26 mouse cellular contexts compared by ENCODE assay signal in genomic region chr19:45162181-45162580, GRCm38 (mm10). TPM values are rescaled to one million over a fixed set of nuclear protein-coding genes. Genes with fewer than 3 reads are reported as not detected.
DNase-seq lines count a peak whose midpoint lies in the region; ATAC-seq and TF ChIP-seq lines count a peak whose summit lies in the region.
"Had no signal": no experiment of that assay in that cellular context is flagged by ENCODE, and none has a peak within 500 bp of the region (broad histone marks: within the 10 kb centered on the region; RNA-seq: fewer than 3 reads in every experiment).

No protein-coding gene starts in this region.

- no peak for ATAC-seq in midbrain, embryonic 11.5 days (ENCODE audit: low FRiP score)
- no peak for ATAC-seq in midbrain, embryonic 14.5 days (ENCODE audit: low FRiP score, low TSS enrichment)
- ATAC-seq: activated CD4-positive, CD25-positive, alpha-beta regulatory T cell, adult 4 months; forebrain, embryonic 13.5 days; forebrain, embryonic 15.5 days; forebrain, postnatal 0 days; Patski had no signal

- TF ChIP-seq POLR2A in myocyte (IDR thresholded peaks at IDR 0.05; ENCODE audit: insufficient read length, low read depth), result no peak

- H3K27ac ChIP-seq in midbrain, embryonic 11.5 days (ENCODE audit: low read depth, low read length), result no peak overlapping the region
- H3K27ac ChIP-seq in midbrain, embryonic 14.5 days (replicated peaks; ENCODE audit: low read depth, low read length), result no peak overlapping the region
- H3K27ac ChIP-seq: embryonic facial prominence, embryonic 13.5 days; forebrain, embryonic 13.5 days; forebrain, embryonic 15.5 days had no signal

- H3K36me3 ChIP-seq in midbrain, embryonic 11.5 days (ENCODE audit: control insufficient read depth, insufficient read depth, low read length), result no peaks in the 10 kb centered on the region
- H3K36me3 ChIP-seq in midbrain, embryonic 14.5 days (ENCODE audit: control insufficient read depth, insufficient read depth, low read length), result no peaks in the 10 kb centered on the region
- no peaks in the 10 kb centered on the region for H3K36me3 ChIP-seq in myocyte (ENCODE audit: control insufficient read depth, insufficient read depth)
- H3K36me3 ChIP-seq: embryonic facial prominence, embryonic 13.5 days; forebrain, embryonic 15.5 days had no signal

- no peak overlapping the region for H3K9ac ChIP-seq in midbrain, embryonic 11.5 days (ENCODE audit: low read length)
- H3K9ac ChIP-seq in midbrain, embryonic 14.5 days (replicated peaks; ENCODE audit: low read length), result no peak overlapping the region
- H3K9ac ChIP-seq: embryonic facial prominence, embryonic 13.5 days; forebrain, embryonic 13.5 days; forebrain, embryonic 15.5 days; forebrain, postnatal 0 days had no signal

- H3K4me3 ChIP-seq in midbrain, embryonic 11.5 days (ENCODE audit: low read depth, low read length), result no peak overlapping the region
- no peak overlapping the region for H3K4me3 ChIP-seq in midbrain, embryonic 14.5 days (replicated peaks; ENCODE audit: low read depth, low read length)
- H3K4me3 ChIP-seq in myocyte, result no peak overlapping the region
- H3K4me3 ChIP-seq: embryonic facial prominence, embryonic 13.5 days; forebrain, embryonic 13.5 days; forebrain, embryonic 15.5 days had no signal

- H3K79me2 ChIP-seq in myocyte (ENCODE audit: control insufficient read depth, insufficient read depth), result no peaks in the 10 kb centered on the region

- peak; percentile 75 for DNase-seq in midbrain, embryonic 11.5 days (ENCODE audit: low spot score, missing footprints)
- DNase-seq in midbrain, embryonic 14.5 days, result no peak
- DNase-seq in 3T3-L1 (ENCODE audit: low read depth, low spot score), result peak; percentile 65
- no peak for DNase-seq in lung, postnatal 14 days
- DNase-seq in ovary, adult 18-20 months (ENCODE audit: low spot score), result no peak
- no peak for DNase-seq in left cerebral cortex, postnatal 25 days (ENCODE audit: low spot score in 2 of 2)
- DNase-seq: adrenal gland, adult 8-10 months; adrenal gland, postnatal 14 days; adrenal gland, postnatal 36 days; cerebellum, adult 11-12 months; cerebellum, adult 2 months; cerebellum, adult 9-10 months; cerebellum, postnatal 10 days; cerebellum, postnatal 25 days; forebrain, postnatal 0 days had no signal

- no peaks in the 10 kb centered on the region for H3K4me1 ChIP-seq in midbrain, embryonic 11.5 days (ENCODE audit: control insufficient read depth, insufficient read depth, low read length)
- no peaks in the 10 kb centered on the region for H3K4me1 ChIP-seq in midbrain, embryonic 14.5 days (ENCODE audit: control insufficient read depth, insufficient read depth, low read length)
- H3K4me1 ChIP-seq: forebrain, embryonic 13.5 days; forebrain, embryonic 15.5 days had no signal

- H3K4me2 ChIP-seq in midbrain, embryonic 11.5 days, result no peak overlapping the region
- H3K4me2 ChIP-seq in midbrain, embryonic 14.5 days (ENCODE audit: low read length), result no peak overlapping the region
- peak overlapping the region; percentile 55 for H3K4me2 ChIP-seq in myocyte (ENCODE audit: low read depth)
- H3K4me2 ChIP-seq: embryonic facial prominence, embryonic 13.5 days; forebrain, embryonic 13.5 days; forebrain, embryonic 15.5 days had no signal

- no peaks in the 10 kb centered on the region for H3K9me3 ChIP-seq in midbrain, embryonic 11.5 days (ENCODE audit: control insufficient read depth, low read length)
- H3K9me3 ChIP-seq in midbrain, embryonic 14.5 days (ENCODE audit: control insufficient read depth, low read length), result no peaks in the 10 kb centered on the region
- H3K9me3 ChIP-seq: embryonic facial prominence, embryonic 13.5 days; forebrain, embryonic 13.5 days; forebrain, embryonic 15.5 days had no signal

- intact Hi-C loops in left cerebral cortex, postnatal 25 days (cut with DNase I), result no loop called here

- 53% methylated on average over 7 of the region's 7 CpGs for WGBS in midbrain, embryonic 11.5 days
- WGBS in midbrain, embryonic 14.5 days, result 50% methylated on average over 7 of the region's 7 CpGs

- H3ac ChIP-seq in myocyte (ENCODE audit: control insufficient read depth, insufficient read length), result no peak overlapping the region

- peaks cover 91% of the 10 kb centered on the region for H3K27me3 ChIP-seq in midbrain, embryonic 11.5 days (ENCODE audit: control insufficient read depth, insufficient read depth, low read length)
- peaks cover 92% of the 10 kb centered on the region for H3K27me3 ChIP-seq in midbrain, embryonic 14.5 days (ENCODE audit: control insufficient read depth, insufficient read depth, low read length)
- H3K27me3 ChIP-seq in myocyte (ENCODE audit: control insufficient read depth, insufficient read depth, insufficient read length), result peaks cover 51% of the 10 kb centered on the region

TF ChIP-seq in myocyte, 11 proteins besides CTCF, POLR2A, EP300 and RAD21:
- TF ChIP-seq MYOG (IDR thresholded peaks at IDR 0.05; ENCODE audit: control insufficient read depth in 1 of 3, insufficient read depth in 1 of 3, insufficient read length in 2 of 3, low read depth in 2 of 3) (no peak), SRF (IDR thresholded peaks at IDR 0.05; ENCODE audit: control insufficient read depth, insufficient read length, low read depth) (no peak), TCF12 (IDR thresholded peaks at IDR 0.05; ENCODE audit: insufficient read depth, poor library complexity, severe bottlenecking) (no peak), MAX (IDR thresholded peaks at IDR 0.05; ENCODE audit: low read depth) (no peak), MYOD1 (IDR thresholded peaks at IDR 0.05; ENCODE audit: control insufficient read depth in 1 of 3, insufficient read length in 2 of 3, low read depth in 2 of 3) (no peak)
TF ChIP-seq in myocyte: peak in this region for 0.

RNA-seq across cellular contexts. Expression of gene Tlx1, which starts 11.7 kb away (rescaled TPM):
- polyA plus RNA-seq in midbrain, embryonic 11.5 days (2014; fragmentation: Nextera tagmentation; extraction: Ambion mirVana), result 0.27 and 0.32 TPM in 2 replicates
- polyA plus RNA-seq in midbrain, embryonic 14.5 days (2014; fragmentation: Nextera tagmentation; extraction: Ambion mirVana), result not detected in 2 replicates
- not detected for polyA plus RNA-seq in myocyte (2012; fragmentation: generic; extraction: Trizol)
- not detected for total RNA-seq in left cerebral cortex, postnatal 25 days (2021)
- total RNA-seq: adrenal gland, adult 18-20 months; adrenal gland, adult 8-10 months; adrenal gland, postnatal 36 days; forebrain, postnatal 0 days; MEL had no signal
- polyA plus RNA-seq: activated CD4-positive, CD25-positive, alpha-beta regulatory T cell, adult 4 months; C2C12; cortical plate, adult 2 months; forebrain, embryonic 11.5 days; forebrain, embryonic 15.5 days; forebrain, postnatal 0 days; Patski had no signal

Comparison
In these comparisons a context has a peak if more than half of its experiments do, and no peak if none do; other contexts are left out.
1. DNase-seq: peak in midbrain, embryonic 11.5 days (single experiment) and 3T3-L1 (single experiment); none in midbrain, embryonic 14.5 days (single experiment), lung, postnatal 14 days (single experiment), ovary, adult 18-20 months (single experiment) and left cerebral cortex, postnatal 25 days (0 of 2).